Mouse (Mus musculus) forelimb bud, embryonic 11.5 days (tissue): ENCODE results near the gene Emcn.

Experiments used
- DNase-seq: peaks from one replicate; pipeline ENCODE4 v3.0.0-alpha.2; 2012; ENCODE audit warnings: low read depth, low spot score

Emcn gene

DNA sequence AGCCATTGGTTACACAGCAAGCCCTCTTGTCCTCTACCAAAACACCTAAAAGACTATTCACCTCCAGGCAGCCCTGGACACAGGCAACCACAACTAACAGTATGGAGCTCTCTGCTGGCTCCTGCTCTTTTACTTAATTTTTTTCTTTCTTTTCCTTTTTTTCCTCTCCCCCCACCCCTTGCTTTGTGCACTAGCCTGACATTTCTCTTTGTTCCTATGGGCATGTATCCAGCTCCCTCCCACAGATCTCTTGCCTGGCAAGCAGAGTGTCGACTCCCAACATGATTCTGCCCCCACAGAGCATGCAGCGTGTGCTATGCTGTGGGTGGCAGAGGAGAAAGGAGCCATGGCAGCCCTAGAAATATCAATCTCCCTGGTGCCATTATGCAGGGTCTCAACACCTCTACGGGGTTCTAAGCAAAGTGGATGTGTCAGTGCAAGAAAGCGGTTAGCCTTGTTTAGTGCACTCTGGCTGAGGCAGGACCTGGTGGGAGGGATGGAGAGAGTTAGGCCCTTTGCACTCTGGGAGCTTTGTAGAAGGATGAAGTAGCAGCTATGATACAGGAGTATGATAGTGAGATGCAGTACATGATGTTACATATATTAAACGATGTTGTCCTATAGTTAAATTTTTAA, 74.7 kb downstream of the Emcn start:
- DNase-seq, result no peak

DNA sequence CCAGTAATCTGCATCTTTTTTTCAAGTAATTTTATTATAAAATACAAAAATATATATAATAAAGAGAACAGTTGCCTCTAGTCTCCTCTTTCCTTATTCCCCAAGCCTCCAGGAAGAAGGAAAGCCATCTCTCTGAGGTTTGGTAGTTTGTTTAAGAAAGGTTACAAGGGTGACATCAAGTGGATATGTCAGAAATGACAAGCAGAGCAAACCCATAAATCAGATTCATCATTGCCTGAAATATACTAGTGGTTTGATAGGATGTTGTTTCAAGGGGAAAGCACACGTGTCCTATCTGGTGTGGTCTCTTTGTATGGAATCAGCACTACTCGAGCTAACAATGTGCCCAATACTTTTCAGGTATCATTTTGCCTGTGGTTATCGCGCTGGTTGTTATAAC, 77.8 kb downstream of the Emcn start:
- DNase-seq, result peak; percentile 6

DNA sequence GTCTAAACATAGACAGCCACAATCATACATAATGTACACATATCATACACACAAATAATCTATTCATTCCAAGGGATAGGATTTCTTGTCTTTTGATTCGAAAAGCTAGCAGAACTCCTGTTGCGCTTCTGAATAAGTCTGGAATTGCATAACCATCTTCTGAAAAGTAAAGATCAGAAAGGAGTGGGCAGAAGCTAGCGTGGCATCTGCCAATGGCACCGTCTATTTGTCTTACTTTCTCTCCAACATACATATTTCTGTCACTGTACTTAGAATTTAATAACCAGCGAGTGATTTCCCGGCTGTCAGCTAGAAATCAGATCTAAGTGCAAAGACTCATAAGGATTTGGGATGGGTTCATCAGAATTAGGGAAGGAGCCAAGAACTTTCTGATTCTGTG, 88.6 kb downstream of the Emcn start:
- DNase-seq, result no peak

DNA sequence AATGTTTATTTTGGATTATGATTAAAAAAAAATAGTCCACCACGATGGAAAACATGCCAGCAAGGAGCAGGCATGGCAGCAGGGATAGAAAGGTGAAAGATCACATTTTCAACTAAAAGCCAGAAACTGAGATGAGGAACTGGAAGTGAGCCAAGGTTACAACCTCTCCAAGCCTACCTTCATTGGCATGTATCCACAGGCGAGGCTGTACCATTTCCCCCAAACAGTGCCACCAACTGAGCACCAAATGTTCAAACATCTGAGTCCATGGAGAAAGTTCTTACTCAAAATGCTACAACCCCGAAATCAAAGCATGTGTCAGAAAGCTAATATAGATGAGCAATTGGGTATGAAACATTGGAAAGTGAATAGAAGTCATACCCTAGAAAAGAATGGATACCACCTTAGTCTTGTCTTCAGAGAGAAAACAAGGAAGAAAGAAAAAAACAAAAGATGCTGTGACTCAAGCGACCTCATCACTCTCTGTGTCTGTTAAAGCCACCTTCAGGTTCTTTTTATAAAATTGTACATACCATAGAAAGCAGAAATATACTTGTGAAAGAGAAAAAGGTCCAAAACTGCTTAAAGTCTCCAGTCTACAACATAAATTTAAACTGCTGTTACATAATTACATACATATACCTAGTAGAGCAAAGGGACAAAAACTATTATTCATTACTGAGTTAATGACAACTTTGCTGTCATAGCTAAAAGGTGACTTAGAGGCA, 124.2 kb downstream of the Emcn start:
- no peak for DNase-seq

DNA sequence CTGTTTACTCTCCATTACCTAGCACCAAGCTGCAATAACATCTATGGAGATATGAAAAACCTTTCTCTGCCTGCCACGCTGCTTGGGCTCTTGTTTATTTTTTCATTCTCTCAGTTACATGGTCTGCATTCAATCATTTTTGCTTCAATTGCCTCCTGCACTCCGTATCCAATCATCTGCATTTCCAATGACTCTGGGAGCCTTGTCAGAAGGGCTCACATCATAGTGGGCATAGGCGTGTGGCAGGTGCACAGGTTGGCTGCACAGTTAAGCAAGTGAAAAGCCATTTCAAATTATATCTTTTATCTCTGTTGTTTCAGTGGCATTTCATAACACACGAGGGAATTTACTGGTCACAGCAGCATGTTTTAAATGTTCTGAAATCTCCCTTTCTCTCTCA, 125.1 kb downstream of the Emcn start:
- DNase-seq, result no peak

DNA sequence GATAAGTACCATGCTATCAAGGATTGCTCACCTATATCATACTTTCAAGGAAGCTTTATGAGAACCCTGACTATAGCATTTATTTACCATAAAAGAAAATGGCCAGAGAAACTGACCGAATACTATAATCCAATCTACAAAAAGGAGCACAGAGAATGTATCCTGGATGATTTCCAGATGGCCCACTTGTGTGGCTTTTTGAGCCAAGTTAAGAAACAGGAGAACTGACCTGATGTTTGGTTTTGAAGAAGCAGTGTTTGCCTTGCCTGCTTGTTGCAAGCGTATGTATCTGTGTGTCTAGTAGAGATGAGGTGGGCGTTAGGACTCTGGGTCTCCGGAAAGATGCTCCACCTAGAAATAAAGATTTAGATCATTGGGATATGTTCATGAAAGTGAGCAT, 125.9 kb downstream of the Emcn start:
- no peak for DNase-seq

DNA sequence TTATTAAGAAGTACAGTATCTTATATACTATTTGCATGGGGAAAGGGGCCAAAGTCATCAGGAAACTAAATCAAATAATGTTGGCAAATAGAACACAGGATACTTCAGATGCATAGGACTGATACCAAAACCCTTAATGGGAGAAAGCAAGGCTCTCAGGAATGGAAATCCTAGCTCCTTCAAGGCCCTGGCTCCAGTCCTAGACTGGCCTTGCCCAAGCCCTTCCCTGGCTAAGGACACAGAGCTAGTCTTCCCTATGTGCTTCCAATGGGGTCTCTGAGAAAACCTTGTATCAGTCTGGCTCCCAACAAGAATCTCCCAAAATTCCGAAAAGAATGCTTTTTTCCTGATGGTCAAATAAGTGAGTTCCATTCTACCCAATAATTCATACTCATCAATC, 126.5 kb downstream of the Emcn start:
- no peak for DNase-seq

DNA sequence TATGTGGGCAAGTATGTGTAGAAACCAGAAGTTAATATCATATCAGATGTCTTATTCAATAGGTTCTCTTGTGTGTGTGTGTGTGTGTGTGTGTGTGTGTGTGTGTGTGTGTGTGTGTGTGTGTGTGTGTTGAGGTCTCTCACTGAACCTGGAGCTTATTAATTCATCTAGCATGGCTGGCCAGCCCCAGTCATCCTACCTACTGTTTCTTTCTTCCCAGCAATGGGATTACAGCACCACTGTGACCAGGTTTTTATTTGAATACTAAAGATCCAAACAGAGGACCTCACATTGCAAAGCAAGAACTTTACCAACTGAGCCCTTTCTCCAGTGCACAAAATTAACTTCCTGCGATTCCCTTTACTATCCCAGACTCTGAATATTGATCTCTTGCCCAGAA, 131.3 kb downstream of the Emcn start:
- DNase-seq, result no peak

DNA sequence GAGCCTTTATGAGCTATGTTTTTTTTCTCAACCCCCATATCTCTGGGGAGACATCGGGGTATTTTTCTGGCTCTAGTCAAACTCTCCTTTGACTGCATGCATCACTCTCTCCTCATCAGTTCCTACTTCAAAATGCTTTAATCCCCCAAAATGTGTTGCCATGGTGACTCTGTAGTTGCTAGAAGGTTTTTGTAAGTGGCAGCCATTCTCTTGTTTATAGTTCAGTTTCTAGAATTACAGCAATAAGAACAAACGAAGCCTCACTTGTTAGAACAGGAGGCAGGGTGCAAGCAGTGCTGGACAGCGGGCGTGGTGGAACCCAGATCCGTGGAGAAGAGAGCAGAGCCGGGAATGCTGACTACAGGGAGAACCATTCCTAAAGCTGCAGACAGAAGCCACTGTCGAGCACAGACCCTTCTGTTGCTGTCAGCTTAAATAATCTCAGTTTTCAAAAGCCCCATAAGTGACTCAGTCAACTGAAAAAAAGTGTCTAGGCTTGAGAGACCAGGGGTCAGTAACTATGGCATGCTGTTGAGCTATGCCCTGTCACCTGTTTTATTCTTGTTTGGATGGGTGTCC, 139.0 kb downstream of the Emcn start:
- no peak for DNase-seq

DNA sequence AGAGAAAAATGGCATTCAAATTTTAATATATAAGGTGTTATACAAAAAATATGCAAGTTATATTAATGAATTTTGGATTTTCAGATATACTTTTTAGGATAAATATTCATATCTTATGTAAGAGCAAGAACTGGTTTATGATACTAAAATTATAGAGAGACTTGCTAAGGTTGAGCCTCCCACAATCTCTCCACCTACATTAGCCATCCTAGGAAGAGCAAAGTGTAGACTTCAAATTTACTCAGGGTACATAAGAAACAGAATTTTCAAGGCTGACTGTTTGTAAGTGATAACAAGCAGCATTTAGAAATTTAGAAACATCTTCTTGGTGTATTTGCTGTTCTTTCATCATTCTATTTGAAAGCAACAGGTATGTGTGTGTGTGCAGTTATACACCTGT, 140.3 kb downstream of the Emcn start:
- DNase-seq, result no peak
